11 mouse cellular contexts compared by ENCODE assay signal in genomic region chr14:51886051-51886450, GRCm38 (mm10). TPM values are rescaled to one million over a fixed set of nuclear protein-coding genes. Genes with fewer than 3 reads are reported as not detected.
A peak's percentile ranks its signal among the peaks of the same experiment; 100 is the strongest.
DNase-seq lines count a peak whose midpoint lies in the region; ATAC-seq and TF ChIP-seq lines count a peak whose summit lies in the region.
"Had no signal": no experiment of that assay in that cellular context is flagged by ENCODE, and none has a peak within 500 bp of the region (broad histone marks: within the 10 kb centered on the region; RNA-seq: fewer than 3 reads in every experiment).

No protein-coding gene starts in this region.

- H3K4me3 ChIP-seq in layer of hippocampus, adult 2 months, result peak overlapping the region; percentile 69
- peak overlapping the region; percentile 79 for H3K4me3 ChIP-seq in embryonic facial prominence, embryonic 14.5 days (ENCODE audit: low read depth, low read length)
- peak overlapping the region; percentile 72; the same call in 1 of the 2 replicates for H3K4me3 ChIP-seq in limb, embryonic 10.5 days
- H3K4me3 ChIP-seq in neural tube, embryonic 12.5 days, result no peak overlapping the region
- no peak overlapping the region for H3K4me3 ChIP-seq in thymus, adult 2 months (ENCODE audit: control insufficient read depth, insufficient read depth, low read length)

- 59% methylated on average over 6 of the region's 6 CpGs for WGBS in embryonic facial prominence, embryonic 14.5 days
- 73% methylated on average over 6 of the region's 6 CpGs for WGBS in limb, embryonic 10.5 days
- 56% methylated on average over 6 of the region's 6 CpGs for WGBS in neural tube, embryonic 12.5 days
- WGBS in thymus, adult 2 months, result 90% methylated on average over 6 of the region's 6 CpGs

- no peak overlapping the region for H3K27ac ChIP-seq in layer of hippocampus, adult 2 months
- no peak overlapping the region for H3K27ac ChIP-seq in embryonic facial prominence, embryonic 14.5 days (replicated peaks; ENCODE audit: low read depth, low read length)
- H3K27ac ChIP-seq in limb, embryonic 10.5 days, result no peak overlapping the region
- no peak overlapping the region for H3K27ac ChIP-seq in neural tube, embryonic 12.5 days
- H3K27ac ChIP-seq in thymus, adult 2 months (ENCODE audit: control insufficient read depth, insufficient read depth, low read length), result no peak overlapping the region

- no peak for TF ChIP-seq POLR2A in thymus, adult 2 months (IDR thresholded peaks at IDR 0.05; ENCODE audit: control insufficient read depth, extremely low read depth, insufficient read depth, low read length, poor library complexity)

- peaks cover 46% of the 10 kb centered on the region for H3K36me3 ChIP-seq in embryonic facial prominence, embryonic 14.5 days (ENCODE audit: control insufficient read depth, insufficient read depth, low read length)
- H3K36me3 ChIP-seq in limb, embryonic 10.5 days, result peaks cover 47% of the 10 kb centered on the region
- H3K36me3 ChIP-seq in neural tube, embryonic 12.5 days, result peaks cover 45% of the 10 kb centered on the region
- H3K36me3 ChIP-seq in thymus, adult 2 months (ENCODE audit: control insufficient read depth, insufficient read depth, low read length), result peaks cover 24% of the 10 kb centered on the region

- no peak overlapping the region for H3K9ac ChIP-seq in embryonic facial prominence, embryonic 14.5 days (ENCODE audit: low read depth, low read length)
- H3K9ac ChIP-seq in neural tube, embryonic 12.5 days, result no peak overlapping the region

- no peaks in the 10 kb centered on the region for H3K27me3 ChIP-seq in embryonic facial prominence, embryonic 14.5 days (replicated peaks; ENCODE audit: control insufficient read depth, insufficient read depth, low read length)
- no peaks in the 10 kb centered on the region for H3K27me3 ChIP-seq in limb, embryonic 10.5 days (ENCODE audit: low read depth, poor library complexity, severe bottlenecking)
- no peaks in the 10 kb centered on the region for H3K27me3 ChIP-seq in neural tube, embryonic 12.5 days (replicated peaks)
- no peaks in the 10 kb centered on the region for H3K27me3 ChIP-seq in thymus, adult 2 months (ENCODE audit: control insufficient read depth, insufficient read depth, low read length)

- peak overlapping the region; percentile 74; the same call in 1 of the 2 replicates for H3K4me2 ChIP-seq in embryonic facial prominence, embryonic 14.5 days (ENCODE audit: low read depth, low read length)
- H3K4me2 ChIP-seq in neural tube, embryonic 12.5 days (replicated peaks), result peak overlapping the region; percentile 72

- peaks cover 8% of the 10 kb centered on the region; the same call in 1 of the 2 replicates for H3K4me1 ChIP-seq in embryonic facial prominence, embryonic 14.5 days (ENCODE audit: control insufficient read depth, insufficient read depth, low read length)
- peaks cover 13% of the 10 kb centered on the region for H3K4me1 ChIP-seq in limb, embryonic 10.5 days
- H3K4me1 ChIP-seq in neural tube, embryonic 12.5 days, result peaks cover 11% of the 10 kb centered on the region
- H3K4me1 ChIP-seq in thymus, adult 2 months (replicated peaks; ENCODE audit: control insufficient read depth, insufficient read depth, low read length), result peaks cover 7% of the 10 kb centered on the region

- TF ChIP-seq CTCF in layer of hippocampus, adult 2 months (conservative IDR thresholded peaks at IDR 0.05), result no peak
- TF ChIP-seq CTCF in thymus, adult 2 months (IDR thresholded peaks at IDR 0.05; ENCODE audit: borderline replicate concordance, control insufficient read depth, extremely low read depth, insufficient read depth, low read length, poor library complexity), result no peak

- DNase-seq in layer of hippocampus, adult 2 months (ENCODE audit: low spot score in 2 of 2), result no peak
- no peak for DNase-seq in layer of hippocampus, postnatal 25 days (ENCODE audit: extremely low spot score in 1 of 2, low spot score in 1 of 2)
- no peak for DNase-seq in embryonic facial prominence, embryonic 14.5 days (ENCODE audit: low spot score)
- no peak for DNase-seq in limb, embryonic 10.5 days (ENCODE audit: low spot score)
- DNase-seq in thymus, adult 2 months, result no peak
- no peak for DNase-seq in urinary bladder, adult 2 months (ENCODE audit: low spot score)
- no peak for DNase-seq in cerebellum, adult 8-10 months
- DNase-seq: gastrocnemius, postnatal 10 days had no signal

- ATAC-seq in embryonic facial prominence, embryonic 14.5 days (ENCODE audit: low read depth), result no peak
- no peak for ATAC-seq in neural tube, embryonic 12.5 days (ENCODE audit: low FRiP score, low read depth)

- no peaks in the 10 kb centered on the region for H3K9me3 ChIP-seq in embryonic facial prominence, embryonic 14.5 days (ENCODE audit: control insufficient read depth, low read length)
- H3K9me3 ChIP-seq in limb, embryonic 10.5 days (replicated peaks), result no peaks in the 10 kb centered on the region
- no peaks in the 10 kb centered on the region for H3K9me3 ChIP-seq in neural tube, embryonic 12.5 days

RNA-seq across cellular contexts. Expression of gene Mettl17, which starts 1.4 kb away (rescaled TPM):
- total RNA-seq in layer of hippocampus, adult 2 months (2021), result 10 to 100 TPM; 31.6 to 40.5 TPM
- total RNA-seq in layer of hippocampus, postnatal 25 days (2021), result 10 to 100 TPM; 25.2 to 38.9 TPM
- polyA plus RNA-seq in embryonic facial prominence, embryonic 14.5 days (2014; fragmentation: Nextera tagmentation; extraction: Ambion mirVana), result 30.6 and 36.5 TPM in 2 replicates
- 48.6 and 54.1 TPM in 2 replicates for polyA plus RNA-seq in limb, embryonic 10.5 days (2016; fragmentation: Nextera tagmentation; extraction: Ambion mirVana)
- polyA plus RNA-seq in neural tube, embryonic 12.5 days (2016; fragmentation: Nextera tagmentation; extraction: Ambion mirVana), result 58.6 and 64.4 TPM in 2 replicates
- 50.4 and 56.7 TPM in 2 replicates for polyA plus RNA-seq in thymus, adult 2 months (2012; rRNA removed)
- polyA plus RNA-seq in urinary bladder, adult 2 months (2012; rRNA removed), result 35.8 and 40.5 TPM in 2 replicates

RNA-seq across cellular contexts. Expression of gene Slc39a2, which starts 6.6 kb away (rescaled TPM):
- 10 to 100 TPM in 1 of 2 experiments, 1 to 10 TPM in 1; 8.2 to 10.1 TPM for total RNA-seq in layer of hippocampus, adult 2 months (2021)
- total RNA-seq in layer of hippocampus, postnatal 25 days (2021), result 1 to 10 TPM; 4.8 to 6.6 TPM
- polyA plus RNA-seq in embryonic facial prominence, embryonic 14.5 days (2014; fragmentation: Nextera tagmentation; extraction: Ambion mirVana), result 1.3 and 1.5 TPM in 2 replicates
- 0.31 and 0.39 TPM in 2 replicates for polyA plus RNA-seq in limb, embryonic 10.5 days (2016; fragmentation: Nextera tagmentation; extraction: Ambion mirVana)
- polyA plus RNA-seq in neural tube, embryonic 12.5 days (2016; fragmentation: Nextera tagmentation; extraction: Ambion mirVana), result 1.2 and 1.4 TPM in 2 replicates
- polyA plus RNA-seq in thymus, adult 2 months (2012; rRNA removed), result 0.84 and 1.5 TPM in 2 replicates
- 1.2 and 2.0 TPM in 2 replicates for polyA plus RNA-seq in urinary bladder, adult 2 months (2012; rRNA removed)
- total RNA-seq: monocyte, adult 5-6 weeks had no signal

RNA-seq across cellular contexts. Expression of gene Ndrg2, which starts 27.9 kb away (rescaled TPM):
- total RNA-seq in layer of hippocampus, adult 2 months (2021), result 100 to 1,000 TPM; 894 to 934 TPM
- 100 to 1,000 TPM; 823 to 845 TPM for total RNA-seq in layer of hippocampus, postnatal 25 days (2021)
- 47.5 and 57.5 TPM in 2 replicates for polyA plus RNA-seq in embryonic facial prominence, embryonic 14.5 days (2014; fragmentation: Nextera tagmentation; extraction: Ambion mirVana)
- polyA plus RNA-seq in limb, embryonic 10.5 days (2016; fragmentation: Nextera tagmentation; extraction: Ambion mirVana), result 5.0 and 8.3 TPM in 2 replicates
- 31.2 and 37.5 TPM in 2 replicates for polyA plus RNA-seq in neural tube, embryonic 12.5 days (2016; fragmentation: Nextera tagmentation; extraction: Ambion mirVana)
- polyA plus RNA-seq in thymus, adult 2 months (2012; rRNA removed), result 85.1 and 178 TPM in 2 replicates
- 393 and 417 TPM in 2 replicates for polyA plus RNA-seq in urinary bladder, adult 2 months (2012; rRNA removed)

RNA-seq across cellular contexts. Expression of gene Tppp2, which starts 32.2 kb away (rescaled TPM):
- total RNA-seq in layer of hippocampus, adult 2 months (2021), result not detected
- total RNA-seq in layer of hippocampus, postnatal 25 days (2021), result not detected
- not detected in 2 replicates for polyA plus RNA-seq in embryonic facial prominence, embryonic 14.5 days (2014; fragmentation: Nextera tagmentation; extraction: Ambion mirVana)
- not detected in 2 replicates for polyA plus RNA-seq in limb, embryonic 10.5 days (2016; fragmentation: Nextera tagmentation; extraction: Ambion mirVana)
- polyA plus RNA-seq in neural tube, embryonic 12.5 days (2016; fragmentation: Nextera tagmentation; extraction: Ambion mirVana), result not detected in 2 replicates
- not detected in 2 replicates for polyA plus RNA-seq in thymus, adult 2 months (2012; rRNA removed)
- polyA plus RNA-seq in urinary bladder, adult 2 months (2012; rRNA removed), result 0.11 TPM in 1 of 2 replicates, not detected in the other
- total RNA-seq: gastrocnemius, postnatal 10 days; layer of hippocampus, adult 18-20 months; monocyte, adult 5-6 weeks had no signal

RNA-seq across cellular contexts. Expression of gene Ear6, which starts 32.6 kb away (rescaled TPM):
- total RNA-seq in layer of hippocampus, adult 2 months (2021), result not detected
- not detected for total RNA-seq in layer of hippocampus, postnatal 25 days (2021)
- polyA plus RNA-seq in embryonic facial prominence, embryonic 14.5 days (2014; fragmentation: Nextera tagmentation; extraction: Ambion mirVana), result not detected in 2 replicates
- not detected in 2 replicates for polyA plus RNA-seq in limb, embryonic 10.5 days (2016; fragmentation: Nextera tagmentation; extraction: Ambion mirVana)
- not detected in 2 replicates for polyA plus RNA-seq in neural tube, embryonic 12.5 days (2016; fragmentation: Nextera tagmentation; extraction: Ambion mirVana)
- 0.82 and 1.8 TPM in 2 replicates for polyA plus RNA-seq in thymus, adult 2 months (2012; rRNA removed)
- polyA plus RNA-seq in urinary bladder, adult 2 months (2012; rRNA removed), result not detected in 2 replicates
- total RNA-seq: gastrocnemius, postnatal 10 days; layer of hippocampus, adult 18-20 months had no signal

Comparison
In these comparisons a context has a peak if more than half of its experiments do, and no peak if none do; other contexts are left out.
1. H3K4me3 ChIP-seq: peak in layer of hippocampus, adult 2 months (single experiment), embryonic facial prominence, embryonic 14.5 days (single experiment) and limb, embryonic 10.5 days (single experiment); none in neural tube, embryonic 12.5 days (single experiment) and thymus, adult 2 months (single experiment).